Mouse (Mus musculus) MEL (cell line): ENCODE measurements around the gene Padi2. TPM values are rescaled to one million over a fixed set of nuclear protein-coding genes. Genes with fewer than 3 reads are reported as not detected.

Experiments used
- DNase-seq: peaks from one replicate; pipeline ENCODE4 v3.0.0; 2011; ENCODE audit warnings: low read depth, low spot score
- H3K27ac ChIP-seq: 2 replicates; pipeline ENCODE4 v1.5.1; 2012; ENCODE audit warnings: low read depth, mild to moderate bottlenecking, control low read depth, low read length, moderate library complexity; ENCODE audit not compliant: control insufficient read depth
- H3K27me3 ChIP-seq, 2 experiments: fragments of 150-350 bp in 1 of 2; sonication (generic) in 1 of 2; 2 replicates each; pipeline ENCODE4 v1.6.1; 2012; ENCODE audit warnings: low read length in 2 of 2, mild to moderate bottlenecking in 2 of 2, improper control_type of control experiment in 1 of 2, moderate library complexity in 1 of 2; ENCODE audit not compliant: insufficient read depth in 2 of 2, control insufficient read depth in 1 of 2
- H3K36me3 ChIP-seq, 2 experiments: 2 replicates each; pipeline ENCODE4 v1.6.1; 2012 to 2014; ENCODE audit warnings: low read length in 2 of 2, improper control_type of control experiment in 1 of 2, inconsistent platforms in 1 of 2, mild to moderate bottlenecking in 1 of 2; ENCODE audit not compliant: insufficient read depth in 2 of 2, control insufficient read depth in 1 of 2
- H3K4me1 ChIP-seq, 2 experiments: fragments of 150-350 bp in 1 of 2; sonication (generic) in 1 of 2; 2 replicates each; pipeline ENCODE4 v1.6.1; 2012; ENCODE audit warnings: low read length in 2 of 2, improper control_type of control experiment in 1 of 2, mild to moderate bottlenecking in 1 of 2; ENCODE audit not compliant: insufficient read depth in 2 of 2, control insufficient read depth in 1 of 2
- H3K4me3 ChIP-seq, 2 experiments: fragments of 150-350 bp in 1 of 2; sonication (generic) in 1 of 2; 2 replicates each; pipeline ENCODE4 v1.5.1; 2012; ENCODE audit warnings: low read depth in 2 of 2, low read length in 2 of 2, mild to moderate bottlenecking in 2 of 2, moderate library complexity in 2 of 2, control low read depth in 1 of 2, improper control_type of control experiment in 1 of 2; ENCODE audit not compliant: control insufficient read depth in 1 of 2, insufficient read depth in 1 of 2
- H3K79me2 ChIP-seq: 2 replicates; pipeline ENCODE4 v1.6.1; 2012; ENCODE audit warnings: mild to moderate bottlenecking, low read length, moderate library complexity; ENCODE audit not compliant: control insufficient read depth, poor library complexity, insufficient read depth
- H3K9ac ChIP-seq: 2 replicates; pipeline ENCODE4 v1.6.1; 2012; ENCODE audit warnings: low read depth, mild to moderate bottlenecking, control low read depth, low read length, moderate library complexity; ENCODE audit not compliant: control insufficient read depth, poor library complexity, severe bottlenecking
- H3K9me3 ChIP-seq: fragments of 150-350 bp; sonication (generic); replicated peaks from 2 replicates; pipeline ENCODE4 v1.6.1; 2012; ENCODE audit warnings: mild to moderate bottlenecking, low read length, improper control_type of control experiment, moderate library complexity; ENCODE audit not compliant: insufficient read depth
- CTCF ChIP-seq, 3 experiments: IDR thresholded peaks in 2 of 3; conservative IDR thresholded peaks in 1 of 3; 2 replicates each; pipeline ENCODE4 v1.5.1; 2011 to 2012; ENCODE audit warnings: low read length in 3 of 3, low read depth in 2 of 3, mild to moderate bottlenecking in 2 of 3, improper control_type of control experiment in 1 of 3, inconsistent platforms in 1 of 3, mixed read lengths in 1 of 3, moderate library complexity in 1 of 3; ENCODE audit not compliant: control insufficient read depth in 1 of 3, insufficient read depth in 1 of 3, poor library complexity in 1 of 3, severe bottlenecking in 1 of 3
- E2F4 ChIP-seq: IDR thresholded peaks from 2 replicates; pipeline ENCODE4 v1.6.1; 2011; ENCODE audit warnings: low read depth, low read length, improper control_type of control experiment, borderline replicate concordance
- ELF1 ChIP-seq: IDR thresholded peaks from 2 replicates; pipeline ENCODE4 v1.6.1; 2014; ENCODE audit warnings: low read depth, mild to moderate bottlenecking, inconsistent platforms, low read length, improper control_type of control experiment, moderate library complexity
- EP300 ChIP-seq, 2 experiments: IDR thresholded peaks; 2 replicates each; pipeline ENCODE4 v1.6.1; 2011; ENCODE audit warnings: improper control_type of control experiment in 2 of 2, low read length in 2 of 2, low read depth in 1 of 2, mild to moderate bottlenecking in 1 of 2
- GATA1 ChIP-seq: IDR thresholded peaks from 2 replicates; pipeline ENCODE4 v1.6.1; 2011; ENCODE audit warnings: low read depth, low read length, improper control_type of control experiment
- JUND ChIP-seq: IDR thresholded peaks from 2 replicates; pipeline ENCODE4 v1.6.1; 2011; ENCODE audit warnings: low read depth, mild to moderate bottlenecking, improper control_type of control experiment, low read length
- KAT2A ChIP-seq: conservative IDR thresholded peaks from 2 replicates; pipeline ENCODE4 v1.6.1; 2012; ENCODE audit warnings: low read depth, low read length, improper control_type of control experiment, inconsistent platforms
- MAFK ChIP-seq: IDR thresholded peaks from 2 replicates; pipeline ENCODE4 v1.6.1; 2011; ENCODE audit warnings: low read depth, mild to moderate bottlenecking, low read length, improper control_type of control experiment, borderline replicate concordance
- MAX ChIP-seq: IDR thresholded peaks from 2 replicates; pipeline ENCODE4 v1.6.1; 2011; ENCODE audit warnings: low read length, improper control_type of control experiment
- MEF2A ChIP-seq: IDR thresholded peaks from 2 replicates; pipeline ENCODE4 v1.6.1; 2014; ENCODE audit warnings: low read depth, mild to moderate bottlenecking, inconsistent platforms, low read length, improper control_type of control experiment; ENCODE audit not compliant: poor library complexity, insufficient replicate concordance, severe bottlenecking; ENCODE audit errors: extremely low read depth
- MYB ChIP-seq: IDR thresholded peaks from 2 replicates; pipeline ENCODE4 v1.6.1; 2011; ENCODE audit warnings: mild to moderate bottlenecking, low read depth, low read length, improper control_type of control experiment
- MYC ChIP-seq: IDR thresholded peaks from 2 replicates; pipeline ENCODE4 v1.6.1; 2011; ENCODE audit warnings: low read depth, mild to moderate bottlenecking, low read length, improper control_type of control experiment, moderate library complexity
- NELFE ChIP-seq: IDR thresholded peaks from 2 replicates; pipeline ENCODE4 v1.6.1; 2011; ENCODE audit warnings: low read depth, low read length, improper control_type of control experiment
- POLR2AphosphoS5 ChIP-seq: IDR thresholded peaks from 2 replicates; pipeline ENCODE4 v1.6.1; 2012; ENCODE audit warnings: low read depth, borderline replicate concordance, mild to moderate bottlenecking, inconsistent platforms, low read length, moderate library complexity, mixed read lengths
- RAD21 ChIP-seq: IDR thresholded peaks from 2 replicates; pipeline ENCODE4 v1.6.1; 2011; ENCODE audit warnings: mild to moderate bottlenecking, low read depth, low read length, improper control_type of control experiment
- RCOR1 ChIP-seq: IDR thresholded peaks from 2 replicates; pipeline ENCODE4 v1.6.1; 2012; ENCODE audit warnings: low read depth, mild to moderate bottlenecking, inconsistent platforms, low read length, improper control_type of control experiment
- SIN3A ChIP-seq: IDR thresholded peaks from 2 replicates; pipeline ENCODE4 v1.6.1; 2012; ENCODE audit warnings: low read length, improper control_type of control experiment, inconsistent platforms
- SMC3 ChIP-seq: IDR thresholded peaks from 2 replicates; pipeline ENCODE4 v1.6.1; 2011; ENCODE audit warnings: low read depth, low read length, improper control_type of control experiment
- TBP ChIP-seq: IDR thresholded peaks from 2 replicates; pipeline ENCODE4 v1.8.0; 2011; ENCODE audit warnings: low read depth, low read length, improper control_type of control experiment
- UBTF ChIP-seq: IDR thresholded peaks from 2 replicates; pipeline ENCODE4 v1.6.1; 2012; ENCODE audit warnings: low read depth, mild to moderate bottlenecking, inconsistent platforms, low read length, improper control_type of control experiment, moderate library complexity, borderline replicate concordance; ENCODE audit not compliant: insufficient read depth
- USF1 ChIP-seq: IDR thresholded peaks from 2 replicates; pipeline ENCODE4 v1.6.1; 2014; ENCODE audit warnings: low read depth, mild to moderate bottlenecking, inconsistent platforms, low read length, improper control_type of control experiment, moderate library complexity
- ZC3H11A ChIP-seq: IDR thresholded peaks from 2 replicates; pipeline ENCODE4 v1.6.1; 2012; ENCODE audit warnings: low read depth, mild to moderate bottlenecking, inconsistent platforms, low read length, improper control_type of control experiment
- ZKSCAN1 ChIP-seq: IDR thresholded peaks from 2 replicates; pipeline ENCODE4 v1.6.1; 2012; ENCODE audit warnings: low read depth, mild to moderate bottlenecking, inconsistent platforms, low read length, improper control_type of control experiment, moderate library complexity
- ZMIZ1 ChIP-seq: IDR thresholded peaks from 2 replicates; pipeline ENCODE4 v1.6.1; 2012; ENCODE audit warnings: low read depth, mild to moderate bottlenecking, inconsistent platforms, low read length, improper control_type of control experiment, moderate library complexity
- ZNF384 ChIP-seq: IDR thresholded peaks from 2 replicates; pipeline ENCODE4 v1.6.1; 2012; ENCODE audit warnings: low read depth, mild to moderate bottlenecking, inconsistent platforms, low read length, improper control_type of control experiment
- polyA plus RNA-seq, 2 experiments: library from polyadenylated mRNA; stranded (reverse) in 1 of 2; unstranded in 1 of 2; fragments of >175 nt in 1 of 2; fragments of >200 nt in 1 of 2; gene quantifications; 2 replicates each; pipeline versions ENCODE4 v1.2.1 to v1.2.4; 2012; ENCODE audit warnings: low replicate concordance in 2 of 2, low read depth in 1 of 2; ENCODE audit not compliant: insufficient read length in 2 of 2, insufficient read depth in 1 of 2, missing spikeins in 1 of 2
- total RNA-seq: library from RNA; depleted of rRNA; stranded (reverse); fragments of 300-350 nt; gene quantifications from 2 replicates; pipeline ENCODE4 v1.2.3, GENCODE M21; 2012

The Padi2 gene
- total and polyA plus RNA-seq, 3 experiments = 0.07 to 0.27 TPM; not detected in 1

DNA sequence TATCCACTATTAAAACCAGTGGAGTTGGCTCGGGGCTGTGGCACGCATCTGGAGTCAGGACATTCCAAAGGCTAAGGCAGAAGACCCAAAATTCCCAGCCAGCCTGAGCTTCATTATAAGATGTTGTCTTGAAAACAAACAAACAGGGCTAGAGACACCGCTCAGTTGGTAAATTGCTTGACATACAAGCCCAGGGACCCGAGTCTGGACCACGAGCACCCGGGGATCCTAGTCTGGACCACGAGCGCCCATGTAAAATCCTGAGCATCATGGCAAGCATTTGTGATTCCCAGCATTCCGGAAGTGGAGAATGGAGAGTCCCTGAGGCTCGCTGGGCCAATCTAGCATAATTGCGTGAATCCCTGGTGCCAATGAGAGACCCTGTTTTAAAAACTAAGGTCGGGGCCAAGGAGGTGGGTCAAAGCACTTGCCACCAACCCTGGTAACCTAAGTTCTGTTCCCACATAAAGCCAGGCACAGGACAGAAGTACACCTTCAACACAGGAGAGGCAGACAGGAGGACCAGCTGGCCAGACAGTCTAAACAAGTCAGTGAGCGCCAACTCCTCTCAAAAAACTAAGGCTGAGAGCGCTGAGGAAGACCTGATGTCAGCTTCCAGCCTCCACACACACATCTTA is 14.5 kb upstream of the Padi2 start:
- Histone ChIP-seq H3K36me3 (no peaks in the 10 kb centered on the region), H3K27ac (no peak overlapping the region), H3K27me3 (no peaks in the 10 kb centered on the region), H3K4me3 (no peak overlapping the region), H3K4me1 (no peaks in the 10 kb centered on the region), H3K79me2 (no peaks in the 10 kb centered on the region), H3K9me3 (no peaks in the 10 kb centered on the region), H3K9ac (no peak overlapping the region)
- TF ChIP-seq MAFK (no peak), RCOR1 (no peak), CTCF (IDR thresholded peaks at IDR 0.05 in 2 of 3, conservative IDR thresholded peaks at IDR 0.05 in 1 of 3; ENCODE audit: control insufficient read depth in 1 of 3, insufficient read depth in 1 of 3, low read depth in 2 of 3, low read length in 3 of 3, poor library complexity in 1 of 3, severe bottlenecking in 1 of 3) (no peak), MYC (no peak), UBTF (no peak), POLR2AphosphoS5 (no peak), ZKSCAN1 (no peak), SIN3A (no peak), MYB (no peak)
- DNase-seq = no peak

DNA sequence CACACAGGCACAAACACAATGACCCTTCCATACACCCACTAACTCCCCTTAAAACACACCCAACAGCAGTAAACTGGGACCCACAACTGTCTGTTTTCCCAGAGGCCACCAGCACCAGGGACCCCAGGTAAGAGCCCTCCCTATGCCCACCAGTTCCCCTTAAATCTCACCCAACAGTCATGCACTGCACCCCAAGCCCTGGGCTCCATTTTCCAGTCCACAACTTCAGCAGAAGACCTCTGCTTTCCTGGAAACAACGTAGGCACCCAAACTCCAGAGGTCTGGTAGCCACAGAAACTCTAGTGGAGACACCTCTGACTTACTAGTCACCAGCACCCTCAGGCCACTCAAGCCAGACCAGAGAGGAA is 14.0 kb upstream of the Padi2 start:
- no peak for DNase-seq
- H3K4me1 ChIP-seq = no peaks in the 10 kb centered on the region
- H3K4me3 ChIP-seq = no peak overlapping the region
- TF ChIP-seq KAT2A (no peak), ELF1 (no peak), E2F4 (no peak), MYB (no peak), ZC3H11A (no peak), SIN3A (no peak), RAD21 (no peak), ZNF384 (no peak), TBP (no peak), MAX (no peak), SMC3 (no peak), NELFE (no peak), GATA1 (no peak), MEF2A (no peak), EP300 (IDR thresholded peaks at IDR 0.05; ENCODE audit: low read depth in 1 of 2, low read length in 2 of 2) (no peak), USF1 (no peak), ZMIZ1 (no peak), JUND (no peak), POLR2AphosphoS5 (no peak)
- H3K9ac ChIP-seq = no peak overlapping the region
- H3K79me2 ChIP-seq = no peaks in the 10 kb centered on the region
- H3K27ac ChIP-seq = no peak overlapping the region
- H3K9me3 ChIP-seq = no peaks in the 10 kb centered on the region
- no peaks in the 10 kb centered on the region for H3K27me3 ChIP-seq
- no peaks in the 10 kb centered on the region for H3K36me3 ChIP-seq
